Comparison of ENCODE assay signal across 17 mouse cellular contexts in the genomic region with DNA sequence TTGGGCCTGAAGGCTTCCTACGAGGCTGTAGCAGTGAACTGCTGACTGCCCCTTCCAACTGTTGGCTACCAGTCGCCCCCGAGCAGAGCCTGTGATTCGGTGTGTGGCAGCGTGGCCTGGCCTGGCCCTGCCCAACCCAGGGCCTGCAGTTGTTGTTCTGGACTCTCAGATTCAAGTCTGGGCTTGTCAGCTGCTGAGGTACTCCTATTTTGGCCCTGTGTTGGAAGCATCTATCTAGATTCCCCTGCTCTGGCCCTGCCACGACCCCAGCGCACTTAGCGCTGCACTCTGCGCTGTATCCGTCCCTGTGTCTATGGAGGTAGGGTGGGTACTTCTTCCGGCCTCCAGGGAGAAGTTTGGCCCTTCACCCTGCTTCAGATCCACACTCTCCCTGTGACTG. TPM values are rescaled to one million over a fixed set of nuclear protein-coding genes. Genes with fewer than 3 reads are reported as not detected.
DNase-seq lines count a peak whose midpoint lies in the region; ATAC-seq and TF ChIP-seq lines count a peak whose summit lies in the region.
"Had no signal": no experiment of that assay in that cellular context is flagged by ENCODE, and none has a peak within 500 bp of the region (broad histone marks: within the 10 kb centered on the region; RNA-seq: fewer than 3 reads in every experiment).

No protein-coding gene starts in this region.

- no peaks in the 10 kb centered on the region for H3K27me3 ChIP-seq in hindbrain, embryonic 10.5 days (ENCODE audit: insufficient read depth, poor library complexity, severe bottlenecking)
- no peaks in the 10 kb centered on the region for H3K27me3 ChIP-seq in hindbrain, embryonic 11.5 days (ENCODE audit: control insufficient read depth, insufficient read depth, low read length)
- no peaks in the 10 kb centered on the region for H3K27me3 ChIP-seq in CH12.LX (replicated peaks)
- no peaks in the 10 kb centered on the region for H3K27me3 ChIP-seq in small intestine, adult 2 months (ENCODE audit: control insufficient read depth, insufficient read depth, low read length)
- no peaks in the 10 kb centered on the region for H3K27me3 ChIP-seq in intestine, embryonic 16.5 days (replicated peaks; ENCODE audit: control insufficient read depth, insufficient read depth, low read length)
- no peaks in the 10 kb centered on the region for H3K27me3 ChIP-seq in thymus, adult 2 months (ENCODE audit: control insufficient read depth, insufficient read depth, low read length)
- H3K27me3 ChIP-seq: heart, embryonic 13.5 days; midbrain, embryonic 15.5 days had no signal

- H3K4me2 ChIP-seq in hindbrain, embryonic 11.5 days (replicated peaks; ENCODE audit: low read depth, low read length) = no peak overlapping the region
- H3K4me2 ChIP-seq in CH12.LX (ENCODE audit: insufficient read depth, low read depth, poor library complexity, severe bottlenecking) = 0 out of 2 replicates have a peak overlapping the region, but pooled peaks have one; percentile 13
- H3K4me2 ChIP-seq in intestine, embryonic 16.5 days (ENCODE audit: low read depth, low read length) = no peak overlapping the region
- H3K4me2 ChIP-seq: heart, embryonic 13.5 days; midbrain, embryonic 15.5 days had no signal

- TF ChIP-seq EP300 in CH12.LX (IDR thresholded peaks at IDR 0.05; ENCODE audit: low read length) = no peak

- ATAC-seq in hindbrain, embryonic 11.5 days (ENCODE audit: low FRiP score) = no peak
- ATAC-seq in intestine, embryonic 16.5 days = no peak
- ATAC-seq: lung, postnatal 0 days; midbrain, embryonic 15.5 days had no signal

- WGBS in hindbrain, embryonic 10.5 days = 73% methylated on average over 11 of the region's 11 CpGs
- WGBS in hindbrain, embryonic 11.5 days = 78% methylated on average over 11 of the region's 11 CpGs
- 88% methylated on average over 11 of the region's 11 CpGs for WGBS in small intestine, adult 2 months
- WGBS in intestine, embryonic 16.5 days = 78% methylated on average over 11 of the region's 11 CpGs
- 93% methylated on average over 11 of the region's 11 CpGs for WGBS in thymus, adult 2 months

- dilution Hi-C loops in CH12.LX (cut with MboI; ENCODE audit: extremely low pct_ligation_motif_present, extremely low pct_unique_long_range_greater_than_20kb, low sequenced_read_pairs) = no loop called here

- no peaks in the 10 kb centered on the region for H3K9me3 ChIP-seq in hindbrain, embryonic 10.5 days
- no peaks in the 10 kb centered on the region for H3K9me3 ChIP-seq in hindbrain, embryonic 11.5 days (ENCODE audit: control insufficient read depth, low read length)
- no peaks in the 10 kb centered on the region for H3K9me3 ChIP-seq in CH12.LX (replicated peaks; ENCODE audit: low read length)
- no peaks in the 10 kb centered on the region for H3K9me3 ChIP-seq in intestine, embryonic 16.5 days (ENCODE audit: control insufficient read depth, low read length)
- H3K9me3 ChIP-seq: heart, embryonic 13.5 days; midbrain, embryonic 15.5 days had no signal

- H3K4me1 ChIP-seq in hindbrain, embryonic 10.5 days (replicated peaks) = peaks cover 85% of the 10 kb centered on the region
- peaks cover 9% of the 10 kb centered on the region for H3K4me1 ChIP-seq in hindbrain, embryonic 11.5 days (replicated peaks; ENCODE audit: control insufficient read depth, insufficient read depth, low read length)
- H3K4me1 ChIP-seq in CH12.LX (ENCODE audit: control insufficient read depth in 1 of 2, insufficient read depth in 2 of 2) = peaks cover 46 to 94% of the 10 kb centered on the region in 2 experiments
- H3K4me1 ChIP-seq in embryonic fibroblast, embryonic 13.5 days (ENCODE audit: control insufficient read depth, insufficient read depth, low read length) = no peaks in the 10 kb centered on the region
- H3K4me1 ChIP-seq in small intestine, adult 2 months (ENCODE audit: control insufficient read depth, insufficient read depth, insufficient read length, low read length) = peaks cover 50% of the 10 kb centered on the region
- peaks cover 75% of the 10 kb centered on the region for H3K4me1 ChIP-seq in intestine, embryonic 16.5 days (ENCODE audit: control insufficient read depth, insufficient read depth, low read length)
- peaks cover 40% of the 10 kb centered on the region for H3K4me1 ChIP-seq in thymus, adult 2 months (replicated peaks; ENCODE audit: control insufficient read depth, insufficient read depth, low read length)

- TF ChIP-seq RAD21 in CH12.LX (IDR thresholded peaks at IDR 0.05; ENCODE audit: low read depth, low read length) = no peak

- H3K27ac ChIP-seq in hindbrain, embryonic 10.5 days = peak overlapping the region; percentile 16; the same call in 1 of the 2 replicates
- H3K27ac ChIP-seq in hindbrain, embryonic 11.5 days (ENCODE audit: low read depth, low read length) = no peak overlapping the region
- peak overlapping the region; percentile 76 for H3K27ac ChIP-seq in CH12.LX (ENCODE audit: insufficient read depth, low read depth)
- H3K27ac ChIP-seq in embryonic fibroblast, embryonic 13.5 days (ENCODE audit: insufficient read depth, low read length) = 0 out of 2 replicates have a peak overlapping the region, but pooled peaks have one; percentile 32
- peak overlapping the region; percentile 37; the same call in 1 of the 2 replicates for H3K27ac ChIP-seq in small intestine, adult 2 months (ENCODE audit: insufficient read depth, low read depth, low read length)
- H3K27ac ChIP-seq in intestine, embryonic 16.5 days (ENCODE audit: low read length) = no peak overlapping the region
- no peak overlapping the region for H3K27ac ChIP-seq in thymus, adult 2 months (ENCODE audit: control insufficient read depth, insufficient read depth, low read length)
- H3K27ac ChIP-seq: heart, embryonic 13.5 days; midbrain, embryonic 15.5 days had no signal

- no peak overlapping the region for H3K4me3 ChIP-seq in hindbrain, embryonic 10.5 days
- H3K4me3 ChIP-seq in hindbrain, embryonic 11.5 days (ENCODE audit: low read depth, low read length) = no peak overlapping the region
- H3K4me3 ChIP-seq in CH12.LX (replicated peaks in 1 of 3; ENCODE audit: low read depth in 2 of 3, low read length in 2 of 3, poor library complexity in 1 of 3) = no peak overlapping the region
- H3K4me3 ChIP-seq in embryonic fibroblast, embryonic 13.5 days (ENCODE audit: insufficient read depth, low read length) = no peak overlapping the region
- no peak overlapping the region for H3K4me3 ChIP-seq in small intestine, adult 2 months (ENCODE audit: low read depth, low read length)
- no peak overlapping the region for H3K4me3 ChIP-seq in intestine, embryonic 16.5 days (ENCODE audit: low read length)
- H3K4me3 ChIP-seq in thymus, adult 2 months (ENCODE audit: control insufficient read depth, insufficient read depth, low read length) = no peak overlapping the region
- H3K4me3 ChIP-seq: heart, embryonic 13.5 days; midbrain, embryonic 15.5 days had no signal

- peaks cover 5% of the 10 kb centered on the region for H3K79me2 ChIP-seq in CH12.LX (replicated peaks; ENCODE audit: control insufficient read depth, extremely low read depth, insufficient read depth, poor library complexity, severe bottlenecking)

- no peak overlapping the region for H3K9ac ChIP-seq in hindbrain, embryonic 11.5 days (ENCODE audit: low read depth, low read length)
- H3K9ac ChIP-seq in CH12.LX (ENCODE audit: insufficient read depth, low read depth) = 0 out of 2 replicates have a peak overlapping the region, but pooled peaks have one; percentile 9
- H3K9ac ChIP-seq in intestine, embryonic 16.5 days (ENCODE audit: low read depth, low read length) = no peak overlapping the region; the same call in 1 of the 2 replicates
- H3K9ac ChIP-seq: heart, embryonic 13.5 days; midbrain, embryonic 15.5 days had no signal

- TF ChIP-seq POLR2A in CH12.LX (IDR thresholded peaks at IDR 0.05; ENCODE audit: low read depth, low read length) = no peak
- TF ChIP-seq POLR2A in embryonic fibroblast, embryonic 13.5 days (IDR thresholded peaks at IDR 0.05; ENCODE audit: low read depth, low read length) = no peak
- no peak for TF ChIP-seq POLR2A in small intestine, adult 2 months (IDR thresholded peaks at IDR 0.05; ENCODE audit: low read depth, low read length)
- TF ChIP-seq POLR2A in thymus, adult 2 months (IDR thresholded peaks at IDR 0.05; ENCODE audit: control insufficient read depth, extremely low read depth, insufficient read depth, low read length, poor library complexity) = no peak

- no peaks in the 10 kb centered on the region for H3K36me3 ChIP-seq in hindbrain, embryonic 10.5 days
- no peaks in the 10 kb centered on the region for H3K36me3 ChIP-seq in hindbrain, embryonic 11.5 days (ENCODE audit: control insufficient read depth, insufficient read depth, low read length)
- peaks cover 0 to 33% of the 10 kb centered on the region in 2 experiments for H3K36me3 ChIP-seq in CH12.LX (replicated peaks in 1 of 2; ENCODE audit: control insufficient read depth in 1 of 2, insufficient read depth in 1 of 2, low read length in 1 of 2)
- H3K36me3 ChIP-seq in small intestine, adult 2 months (ENCODE audit: control insufficient read depth, insufficient read depth, low read length) = 0 out of 2 replicates have a peak, but pooled peaks cover under 1% of the 10 kb centered on the region
- H3K36me3 ChIP-seq in intestine, embryonic 16.5 days (ENCODE audit: control insufficient read depth, insufficient read depth, low read length) = no peaks in the 10 kb centered on the region
- no peaks in the 10 kb centered on the region for H3K36me3 ChIP-seq in thymus, adult 2 months (ENCODE audit: control insufficient read depth, insufficient read depth, low read length)
- H3K36me3 ChIP-seq: heart, embryonic 13.5 days; midbrain, embryonic 15.5 days had no signal

- in situ Hi-C loops in CH12.LX (cut with MboI; ENCODE audit: low pct_ligation_motif_present, low pct_unique_long_range_greater_than_20kb, low sequenced_read_pairs) = loop anchor here (5.0 kb wide), 1 partner anchor 40 kb away; no protein-coding TSS in a partner anchor

- DNase-seq in hindbrain, embryonic 10.5 days (ENCODE audit: low spot score) = no peak
- no peak for DNase-seq in hindbrain, embryonic 11.5 days (ENCODE audit: low spot score)
- no peak for DNase-seq in CH12.LX (ENCODE audit: extremely low read depth)
- DNase-seq in thymus, adult 2 months = no peak
- DNase-seq: adrenal gland, adult 2 months; cerebellum, adult 11-12 months; gastrocnemius, postnatal 36 days; heart, postnatal 36 days; kidney, postnatal 4 days; right cerebral cortex, adult 18-20 months; thymus, postnatal 4 days had no signal

- no peak for TF ChIP-seq CTCF in CH12.LX (conservative IDR thresholded peaks at IDR 0.05 in 1 of 2, IDR thresholded peaks at IDR 0.05 in 1 of 2; ENCODE audit: low read depth in 2 of 2, low read length in 2 of 2)
- TF ChIP-seq CTCF in embryonic fibroblast, embryonic 13.5 days (IDR thresholded peaks at IDR 0.05; ENCODE audit: borderline replicate concordance, insufficient read depth, low read length) = no peak
- no peak for TF ChIP-seq CTCF in small intestine, adult 2 months (IDR thresholded peaks at IDR 0.05; ENCODE audit: extremely low read depth, insufficient read length, insufficient replicate concordance, low read depth, low read length)
- no peak for TF ChIP-seq CTCF in thymus, adult 2 months (IDR thresholded peaks at IDR 0.05; ENCODE audit: borderline replicate concordance, control insufficient read depth, extremely low read depth, insufficient read depth, low read length, poor library complexity)

RNA-seq across cellular contexts. Expression of a gene that starts 45.2 kb away (rescaled TPM):
- polyA plus RNA-seq in hindbrain, embryonic 10.5 days (2016; fragmentation: Nextera tagmentation; extraction: Ambion mirVana) = 10.6 and 14.0 TPM in 2 replicates
- polyA plus RNA-seq in hindbrain, embryonic 11.5 days (2014; fragmentation: Nextera tagmentation; extraction: Ambion mirVana) = 27.0 and 31.9 TPM in 2 replicates
- total RNA-seq in CH12.LX (2012; rRNA removed) = 12.0 and 16.5 TPM in 2 replicates
- total RNA-seq in CH12.LX (2014; rRNA removed) = 4.3 and 5.2 TPM in 2 replicates
- 36.3 and 39.0 TPM in 2 replicates for polyA plus RNA-seq in CH12.LX (2012; ENCODE audit: insufficient read length, low read depth)
- polyA plus RNA-seq in embryonic fibroblast, embryonic 13.5 days (2011; ENCODE audit: insufficient read length, low read depth, missing spikeins) = 31.0 and 40.2 TPM in 2 replicates
- polyA plus RNA-seq in small intestine, adult 2 months (2012; rRNA removed) = 58.7 and 129 TPM in 2 replicates
- polyA plus RNA-seq in intestine, embryonic 16.5 days (2015; fragmentation: Nextera tagmentation; extraction: Ambion mirVana) = 16.7 and 16.8 TPM in 2 replicates
- polyA plus RNA-seq in thymus, adult 2 months (2012; rRNA removed) = 103 and 134 TPM in 2 replicates

Comparison
In these comparisons a context has a peak if more than half of its experiments do, and no peak if none do; other contexts are left out.
1. H3K27ac ChIP-seq: peak in hindbrain, embryonic 10.5 days (single experiment), CH12.LX (single experiment), embryonic fibroblast, embryonic 13.5 days (single experiment) and small intestine, adult 2 months (single experiment); none in hindbrain, embryonic 11.5 days (single experiment), intestine, embryonic 16.5 days (single experiment) and thymus, adult 2 months (single experiment).